Mouse (Mus musculus) limb, embryonic 11.5 days (tissue): ENCODE measurements around the gene Sept3. TPM values are rescaled to one million over a fixed set of nuclear protein-coding genes. Genes with fewer than 3 reads are reported as not detected.
A peak's percentile ranks its signal among the peaks of the same experiment; 100 is the strongest.

Source experiments
- ATAC-seq: fragments of 200-750 bp; cut with Nextera tagmentation; 2 replicates; pipeline ENCODE4 v1.8.0; 2017; ENCODE audit warnings: low read depth; ENCODE audit not compliant: insufficient number of reproducible peaks, low FRiP score, low TSS enrichment
- DNase-seq: peaks from one replicate; pipeline ENCODE4 v3.0.0-alpha.2; 2015; ENCODE audit warnings: low spot score
- H3K27ac ChIP-seq: fragments of 300-500 bp; sonication (generic); replicated peaks from 2 replicates; pipeline ENCODE4 v1.5.1; 2014; ENCODE audit warnings: low read depth, mild to moderate bottlenecking, low read length
- H3K27me3 ChIP-seq: fragments of 300-500 bp; sonication (generic); 2 replicates; pipeline ENCODE4 v1.6.1; 2014; ENCODE audit warnings: mild to moderate bottlenecking, low read length, mixed read lengths; ENCODE audit not compliant: control insufficient read depth, insufficient read depth
- H3K36me3 ChIP-seq: fragments of 300-500 bp; sonication (generic); 2 replicates; pipeline ENCODE4 v1.6.1; 2014; ENCODE audit warnings: mild to moderate bottlenecking, low read length, moderate library complexity, mixed read lengths; ENCODE audit not compliant: control insufficient read depth, insufficient read depth
- H3K4me1 ChIP-seq: fragments of 300-500 bp; sonication (generic); 2 replicates; pipeline ENCODE4 v1.6.1; 2014; ENCODE audit warnings: low read length, mixed read lengths; ENCODE audit not compliant: control insufficient read depth, insufficient read depth
- H3K4me2 ChIP-seq: fragments of 300-500 bp; sonication (generic); 2 replicates; pipeline ENCODE4 v1.6.1; 2014; ENCODE audit warnings: low read depth, mild to moderate bottlenecking, moderate library complexity; ENCODE audit not compliant: severe bottlenecking
- H3K4me3 ChIP-seq: fragments of 300-500 bp; sonication (generic); 2 replicates; pipeline ENCODE4 v1.5.1; 2014; ENCODE audit warnings: low read depth, low read length
- H3K9ac ChIP-seq: fragments of 300-500 bp; sonication (generic); 2 replicates; pipeline ENCODE4 v1.6.1; 2014; ENCODE audit warnings: mild to moderate bottlenecking, low read length
- H3K9me3 ChIP-seq: fragments of 300-500 bp; sonication (generic); 2 replicates; pipeline ENCODE4 v1.6.1; 2016; ENCODE audit warnings: low read length; ENCODE audit not compliant: control insufficient read depth
- WGBS: fragments of 180-500 bp; shearing (Covaris S2); extraction: QIAGEN DNeasy Blood & Tissue Kit; methylation state at CpG from one replicate; pipeline ENCODE4 v1.1.7; 2014; 5-methylcytosine and 5-hydroxymethylcytosine counted together
- polyA plus RNA-seq: library from polyadenylated mRNA; unstranded; fragments of >200 nt; fragmentation: Nextera tagmentation; extraction: Ambion mirVana; gene quantifications from 2 replicates; pipeline ENCODE4 v1.2.1, GENCODE M21; 2014

Sept3 gene
- polyA plus RNA-seq, 1 experiment from 2014 or later, result 37.6 TPM

- Histone ChIP-seq H3K27ac (no peak overlapping the region), H3K36me3 (peaks cover 2% of the 10 kb centered on the region; the same call in 1 of the 2 replicates), H3K27me3 (no peaks in the 10 kb centered on the region), H3K9me3 (no peaks in the 10 kb centered on the region), H3K4me3 (no peak overlapping the region), H3K4me1 (peaks cover 15% of the 10 kb centered on the region), H3K4me2 (no peak overlapping the region), H3K9ac (no peak overlapping the region)
- no peak for ATAC-seq
- no peak for DNase-seq
- whole genome bisulfite sequencing, result 60% methylated on average over 12 of the region's 12 CpGs
These were observed 61.9 kb downstream of the Sept3 start for GRCm38 (mm10) chr15:82336629-82337028.

- Histone ChIP-seq H3K9ac (peak overlapping the region; percentile 67; the same call in 1 of the 2 replicates), H3K4me3 (peak overlapping the region; percentile 48), H3K27ac (no peak overlapping the region), H3K4me2 (peak overlapping the region; percentile 75), H3K9me3 (no peaks in the 10 kb centered on the region), H3K4me1 (peaks cover 15% of the 10 kb centered on the region), H3K27me3 (no peaks in the 10 kb centered on the region), H3K36me3 (no peaks in the 10 kb centered on the region; the same call in 1 of the 2 replicates)
- 0 out of 2 replicates have a peak, but pooled peaks have one; percentile 3 for ATAC-seq
- 58% methylated on average over 4 of the region's 4 CpGs for WGBS
- no peak for DNase-seq
These were observed 63.2 kb downstream of the Sept3 start for GRCm38 (mm10) chr15:82337875-82338274.

GRCm38 (mm10) chr15:82338593-82339112 lies 64.0 kb downstream of the Sept3 start, which contains the start of the genes Naga, Pheta2 and Smdt1:
TSS of gene Naga (minus strand) at chr15:82338925.
TSS of gene Pheta2 (plus strand) at chr15:82338942.
TSS of gene Smdt1 (plus strand) at chr15:82338959.
- WGBS, result under 1% methylated on average over 41 of the region's 41 CpGs
- ATAC-seq (peak; percentile 84), DNase-seq (peak; percentile 97)
- Histone ChIP-seq H3K36me3 (no peaks in the 10 kb centered on the region; the same call in 1 of the 2 replicates), H3K27me3 (no peaks in the 10 kb centered on the region), H3K4me1 (peaks cover 15% of the 10 kb centered on the region), H3K4me2 (peak within 1 kb of the TSS; percentile 75), H3K9me3 (no peaks in the 10 kb centered on the region), H3K9ac (peak within 1 kb of the TSS; percentile 67), H3K27ac (no peak within 1 kb of the TSS), H3K4me3 (peak within 1 kb of the TSS; percentile 48)

- no peak for ATAC-seq
- H3K4me1 ChIP-seq, result peaks cover 15% of the 10 kb centered on the region
- no peaks in the 10 kb centered on the region; the same call in 1 of the 2 replicates for H3K36me3 ChIP-seq
- peak overlapping the region; percentile 48 for H3K4me3 ChIP-seq
- DNase-seq, result no peak
- no peaks in the 10 kb centered on the region for H3K9me3 ChIP-seq
- 61% methylated on average over 10 of the region's 10 CpGs for WGBS
- peak overlapping the region; percentile 75 for H3K4me2 ChIP-seq
- no peak overlapping the region for H3K27ac ChIP-seq
- peak overlapping the region; percentile 67; the same call in 1 of the 2 replicates for H3K9ac ChIP-seq
- H3K27me3 ChIP-seq, result no peaks in the 10 kb centered on the region
These were observed 64.5 kb downstream of the Sept3 start for GRCm38 (mm10) chr15:82339150-82339549.

- no peak overlapping the region for H3K4me3 ChIP-seq
- no peaks in the 10 kb centered on the region for H3K9me3 ChIP-seq
- H3K4me1 ChIP-seq, result peaks cover 15% of the 10 kb centered on the region
- no peak overlapping the region for H3K4me2 ChIP-seq
- DNase-seq, result no peak
- H3K27ac ChIP-seq, result no peak overlapping the region
- WGBS, result 75% methylated on average over 8 of the region's 8 CpGs
- no peaks in the 10 kb centered on the region for H3K27me3 ChIP-seq
- ATAC-seq, result no peak
- H3K9ac ChIP-seq, result no peak overlapping the region
- H3K36me3 ChIP-seq, result no peaks in the 10 kb centered on the region; the same call in 1 of the 2 replicates
These were observed 65.1 kb downstream of the Sept3 start for GRCm38 (mm10) chr15:82339634-82340254.

- Histone ChIP-seq H3K9ac (peak overlapping the region; percentile 78), H3K4me1 (peaks cover 15% of the 10 kb centered on the region), H3K27me3 (no peaks in the 10 kb centered on the region), H3K36me3 (no peaks in the 10 kb centered on the region; the same call in 1 of the 2 replicates), H3K9me3 (no peaks in the 10 kb centered on the region), H3K4me2 (peak overlapping the region; percentile 75), H3K4me3 (peak overlapping the region; percentile 35), H3K27ac (no peak overlapping the region)
- DNase-seq, result no peak
- ATAC-seq, result no peak
- 38% methylated on average over 21 of the region's 21 CpGs for WGBS
These were observed 65.8 kb downstream of the Sept3 start for GRCm38 (mm10) chr15:82340414-82341035.

GRCm38 (mm10) chr15:82341036-82341501 lies 66.4 kb downstream of the Sept3 start:
- Histone ChIP-seq H3K27me3 (no peaks in the 10 kb centered on the region), H3K4me2 (peak overlapping the region; percentile 75), H3K4me1 (peaks cover 15% of the 10 kb centered on the region), H3K36me3 (no peaks in the 10 kb centered on the region), H3K27ac (0 out of 2 replicates have a peak overlapping the region, but pooled peaks have one; percentile 8), H3K9me3 (no peaks in the 10 kb centered on the region), H3K4me3 (peak overlapping the region; percentile 35), H3K9ac (peak overlapping the region; percentile 78)
- ATAC-seq (no peak), DNase-seq (peak; percentile 66)
- WGBS, result 2% methylated on average over 40 of the region's 40 CpGs
